Mouse (Mus musculus) brain, embryonic 14.5 days (tissue): Measurements from ENCODE around the gene Mettl9. TPM values are rescaled to one million over a fixed set of nuclear protein-coding genes. Genes with fewer than 3 reads are reported as not detected.
A peak's percentile ranks its signal among the peaks of the same experiment; 100 is the strongest.

Experiments used
- DNase-seq: peaks from one replicate; pipeline ENCODE4 v3.0.0-alpha.2; 2011; ENCODE audit warnings: low read depth
- CTCF ChIP-seq: fragments of 200-500 bp; IDR thresholded peaks from 2 replicates; pipeline ENCODE4 v1.5.1; 2012; ENCODE audit warnings: inconsistent platforms, mild to moderate bottlenecking, moderate library complexity, borderline replicate concordance; ENCODE audit not compliant: insufficient read depth, insufficient read length; ENCODE audit errors: extremely low read depth
- POLR2A ChIP-seq: fragments of 200-500 bp; IDR thresholded peaks from 2 replicates; pipeline ENCODE4 v1.6.1; 2012; ENCODE audit warnings: mild to moderate bottlenecking, inconsistent platforms, borderline replicate concordance; ENCODE audit not compliant: poor library complexity, insufficient read depth, insufficient read length, severe bottlenecking; ENCODE audit errors: extremely low read depth
- polyA plus RNA-seq: library from polyadenylated mRNA; depleted of rRNA; stranded (reverse); fragments of >200 nt; gene quantifications from 2 replicates; pipeline ENCODE4 v1.2.3, GENCODE M21; 2012

Mettl9 gene
- polyA plus RNA-seq, 1 experiment = 103 TPM

GRCm38 (mm10) chr7:121053071-121053470, 18.8 kb downstream of the Mettl9 start:
- no peak for DNase-seq
- TF ChIP-seq POLR2A = no peak

DNA sequence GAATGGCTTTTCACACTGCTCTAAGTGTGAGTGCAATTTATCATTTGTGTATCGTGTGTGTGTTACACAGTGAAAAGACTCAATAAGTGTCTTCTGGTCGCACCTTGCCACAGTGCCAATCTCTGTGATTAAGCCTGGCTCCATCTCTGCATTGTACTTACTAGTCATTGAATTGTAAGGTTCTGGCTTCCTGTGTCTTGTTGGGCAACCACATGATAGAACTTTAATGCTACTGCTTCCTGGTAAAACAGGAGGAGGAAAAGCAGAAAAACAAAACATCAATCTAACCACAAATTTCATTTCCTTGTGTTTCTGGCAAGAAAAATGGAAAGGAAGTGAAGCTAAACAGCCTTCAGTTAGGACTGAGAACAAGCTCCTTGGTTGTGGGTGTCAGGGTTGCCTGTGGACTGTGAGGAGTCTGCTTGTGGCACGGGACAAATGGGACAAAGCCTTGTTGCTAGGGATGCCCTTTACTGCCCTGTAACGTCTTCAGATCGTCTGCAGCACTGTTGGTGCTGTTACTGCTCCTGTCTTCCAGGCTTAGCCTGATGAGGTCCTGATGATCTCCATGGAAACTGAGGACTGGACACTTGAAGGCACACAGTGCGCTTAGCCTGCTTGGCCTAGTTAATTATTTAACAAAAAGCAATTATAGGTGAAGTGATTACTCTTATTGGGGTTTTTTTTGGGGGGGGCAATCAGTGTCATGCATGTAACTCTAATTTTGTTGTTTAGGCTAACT, 25.4 kb downstream of the Mettl9 start:
- TF ChIP-seq CTCF = no peak
- no peak for TF ChIP-seq POLR2A
- no peak for DNase-seq

GRCm38 (mm10) chr7:121064309-121064708, 30.1 kb downstream of the Mettl9 start:
- no peak for TF ChIP-seq POLR2A
- TF ChIP-seq CTCF = peak; percentile 44; the same call in 1 of the 2 replicates
- peak; percentile 50 for DNase-seq

DNA sequence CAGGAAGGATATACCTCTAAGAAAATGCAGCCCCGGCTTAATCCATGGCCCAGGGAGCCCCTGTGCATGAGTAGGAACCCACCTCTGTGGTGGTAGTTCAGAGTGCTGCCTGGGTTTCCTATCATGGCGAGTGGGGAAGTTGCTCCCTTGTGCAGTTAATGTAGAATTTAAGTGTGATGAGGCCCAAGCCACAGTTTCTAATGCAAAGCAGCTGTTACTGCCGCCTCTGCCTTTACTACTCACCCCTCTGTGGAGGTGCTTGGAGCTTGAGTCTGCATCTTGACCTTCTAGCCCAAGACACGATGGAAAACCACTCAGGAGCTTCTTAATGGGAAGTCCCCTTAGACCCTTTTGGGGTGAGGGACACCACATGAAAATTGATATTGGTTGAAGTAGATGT, 37.0 kb downstream of the Mettl9 start:
- TF ChIP-seq POLR2A (no peak), CTCF (no peak)
- DNase-seq = no peak

DNA sequence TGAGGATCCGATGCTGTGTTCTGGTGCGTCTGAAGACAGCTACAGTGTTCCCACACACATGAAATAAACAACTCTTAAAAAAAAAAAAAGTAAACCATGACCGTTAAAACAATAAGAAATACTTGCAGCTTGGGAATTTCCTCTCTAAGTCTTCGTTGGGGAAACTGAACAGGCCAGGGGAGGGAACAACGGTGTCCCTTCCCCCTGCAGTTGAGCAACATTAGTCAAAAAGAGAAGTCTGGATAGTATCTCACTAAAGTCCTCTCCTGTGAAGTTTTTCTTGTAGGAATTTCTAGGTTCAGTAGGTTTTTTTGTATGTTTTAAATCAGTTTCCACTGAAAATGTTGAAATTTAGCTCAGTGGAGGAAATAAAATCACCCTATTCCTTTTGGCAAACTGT, 38.3 kb downstream of the Mettl9 start:
- DNase-seq = no peak
- no peak for TF ChIP-seq POLR2A

DNA sequence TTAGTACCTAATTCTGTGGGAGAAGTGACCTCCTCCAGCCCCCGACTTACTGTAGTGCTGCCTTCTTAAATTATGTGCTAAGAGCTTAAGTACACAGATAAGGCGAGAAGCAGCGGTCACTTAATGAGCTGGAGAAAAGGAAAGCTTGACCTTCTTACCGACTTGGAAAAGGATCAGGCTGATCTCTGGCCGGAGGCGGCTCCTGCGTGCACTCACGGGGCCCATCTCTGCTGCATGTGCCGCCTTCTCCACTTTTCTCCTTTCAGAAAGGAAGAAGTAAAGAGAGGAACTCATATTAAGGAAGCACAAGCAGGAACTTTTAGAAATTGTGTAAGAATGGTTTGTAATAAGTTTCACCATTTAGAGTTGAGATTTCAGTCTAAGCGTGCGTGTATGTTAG, 40.0 kb downstream of the Mettl9 start, which contains the start of gene Igsf6:
TSS of gene Igsf6 (minus strand) at position 292 of the 400 bp plus-strand sequence.
- no peak for TF ChIP-seq CTCF
- TF ChIP-seq POLR2A = no peak
- DNase-seq = no peak

DNA sequence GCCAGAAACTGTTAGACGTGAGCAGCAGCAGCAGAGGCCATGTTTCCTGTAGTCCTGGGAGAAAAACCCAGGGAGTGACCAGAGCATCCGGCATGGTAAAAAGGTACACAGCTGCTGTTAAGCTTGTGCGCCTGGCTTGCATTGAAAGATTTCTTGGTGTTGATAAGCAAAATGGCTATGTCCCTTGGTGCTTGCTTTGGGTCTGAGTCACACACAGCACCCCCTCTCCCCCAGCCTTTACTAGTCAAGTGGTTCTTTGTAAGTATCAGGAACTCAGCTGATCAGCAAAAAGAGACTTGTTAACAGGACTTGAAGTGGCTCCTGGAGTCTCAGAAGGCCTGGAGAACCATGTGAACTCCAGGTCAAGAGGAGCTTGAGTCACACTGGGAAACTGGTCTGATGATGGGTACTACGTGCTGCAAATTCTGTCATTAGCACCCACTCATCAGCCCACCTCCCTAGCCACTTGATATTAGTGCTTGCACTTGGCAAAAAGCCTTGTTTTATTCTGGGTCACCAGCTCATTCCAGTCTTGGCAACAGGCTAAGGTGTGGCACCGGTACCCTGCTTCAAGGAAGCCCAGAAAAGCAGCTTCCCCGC, 40.7 kb downstream of the Mettl9 start:
- DNase-seq = no peak
- TF ChIP-seq CTCF = no peak
- no peak for TF ChIP-seq POLR2A

- DNase-seq = no peak
- TF ChIP-seq CTCF (no peak), POLR2A (no peak)
Measured at GRCm38 (mm10) chr7:121075416-121075815, 41.2 kb downstream of the Mettl9 start.

DNA sequence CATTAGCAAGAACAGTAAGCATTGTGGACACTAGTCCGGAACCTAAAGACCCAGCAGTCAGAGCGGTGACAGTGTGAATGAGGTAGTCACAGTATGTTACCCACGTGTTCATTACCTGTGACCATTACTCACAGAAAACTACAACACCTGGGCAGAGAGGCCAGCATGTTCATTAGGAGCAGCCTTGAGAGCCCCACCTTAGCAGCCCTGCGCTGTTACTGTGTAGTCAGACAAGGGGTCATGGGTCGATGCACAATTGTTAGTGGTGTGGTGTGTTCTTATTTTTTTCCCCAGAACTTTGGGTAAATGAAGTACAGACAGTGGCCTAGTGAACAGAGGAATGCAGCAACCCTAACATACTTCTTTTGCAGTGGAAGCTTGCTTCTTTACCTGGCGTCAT, 43.1 kb downstream of the Mettl9 start:
- no peak for DNase-seq
- TF ChIP-seq CTCF = no peak
- TF ChIP-seq POLR2A = no peak

DNA sequence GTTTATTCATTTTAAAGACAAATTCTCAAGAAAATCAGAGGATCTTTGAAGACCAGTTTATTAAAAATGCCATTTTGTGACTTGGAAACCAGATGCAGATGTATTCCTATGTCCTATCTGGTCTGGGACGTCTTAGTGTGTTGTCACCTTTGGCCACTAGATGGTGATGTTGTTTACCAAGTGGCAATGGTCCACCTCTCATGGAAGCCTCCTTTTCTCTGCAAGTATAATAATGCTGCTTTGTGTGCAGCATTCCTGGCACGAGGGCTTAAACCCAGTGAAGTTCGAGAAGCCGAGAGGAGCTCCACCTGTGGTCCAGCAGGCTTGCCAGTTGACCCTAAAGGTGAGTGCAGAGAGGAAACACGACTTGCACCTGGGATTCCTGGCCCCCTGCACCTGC, 43.6 kb downstream of the Mettl9 start:
- DNase-seq = peak; percentile 89
- TF ChIP-seq POLR2A (no peak), CTCF (peak; percentile 80; the same call in 1 of the 2 replicates)

DNA sequence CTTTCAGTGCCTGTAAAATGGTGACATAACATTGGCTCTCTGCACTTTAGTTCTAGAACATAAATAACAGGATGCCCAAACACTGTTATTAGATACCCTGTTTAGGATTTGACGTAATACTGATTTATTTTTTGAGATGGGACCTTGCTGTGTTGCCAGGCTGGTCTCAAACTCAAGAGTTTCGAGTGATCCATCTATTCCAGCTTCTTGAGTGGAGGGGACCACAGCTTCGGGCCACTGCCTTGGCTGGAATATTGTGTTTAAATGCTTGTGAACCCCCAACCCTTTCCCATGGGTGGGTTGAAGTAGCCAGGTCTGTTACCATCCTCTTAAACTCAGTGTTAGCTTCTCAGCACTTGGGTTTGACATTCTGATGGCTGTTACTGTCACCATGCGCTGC, 47.1 kb downstream of the Mettl9 start, which contains the start of gene Otoa:
TSS of gene Otoa (plus strand) at position 301 of the 400 bp plus-strand sequence.
- no peak for TF ChIP-seq POLR2A
- no peak for TF ChIP-seq CTCF
- DNase-seq = no peak

GRCm38 (mm10) chr7:121081816-121082215, 47.6 kb downstream of the Mettl9 start:
- DNase-seq = no peak
- TF ChIP-seq CTCF (no peak), POLR2A (no peak)

GRCm38 (mm10) chr7:121082949-121083513, 48.8 kb downstream of the Mettl9 start:
- peak; percentile 71 for DNase-seq
- TF ChIP-seq CTCF = no peak
- no peak for TF ChIP-seq POLR2A
